Mouse (Mus musculus) heart, adult 2 months (tissue): ENCODE results near the gene Crygb.

Experiments used
- CTCF ChIP-seq: fragments of 200-600 bp; IDR thresholded peaks from 2 replicates; pipeline ENCODE4 v1.8.1; 2022; ENCODE audit warnings: antibody characterized with exemption, mild to moderate bottlenecking, moderate library complexity
- EP300 ChIP-seq: fragments of 200-500 bp; IDR thresholded peaks from 2 replicates; pipeline ENCODE4 v1.6.1; 2011; ENCODE audit warnings: low read depth, low read length, control low read depth; ENCODE audit not compliant: insufficient read depth
- POLR2A ChIP-seq: fragments of 200-500 bp; IDR thresholded peaks from 2 replicates; pipeline ENCODE4 v1.6.1; 2011; ENCODE audit warnings: mild to moderate bottlenecking, low read depth, low read length, control low read depth; ENCODE audit not compliant: insufficient read depth

GRCm38 (mm10) chr1:65096953-65097352 is 14.9 kb upstream of the Crygb start:
- no peak for TF ChIP-seq EP300
- no peak for TF ChIP-seq CTCF
- no peak for TF ChIP-seq POLR2A
